ENCODE assay signal across 9 mouse cellular contexts in genomic region chr13:54749864-54750411, GRCm38 (mm10). TPM values are rescaled to one million over a fixed set of nuclear protein-coding genes. Genes with fewer than 3 reads are reported as not detected.
DNase-seq lines count a peak whose midpoint lies in the region; ATAC-seq and TF ChIP-seq lines count a peak whose summit lies in the region.
"Had no signal": no experiment of that assay in that cellular context is flagged by ENCODE, and none has a peak within 500 bp of the region (broad histone marks: within the 10 kb centered on the region; RNA-seq: fewer than 3 reads in every experiment).

Gprin1 (minus strand) TSS chr13:54749874.

- TF ChIP-seq POLR2A in bone marrow macrophage, adult 2 months (IDR thresholded peaks at IDR 0.05; ENCODE audit: borderline replicate concordance, low read depth, low read length): no peak

- no peak; the same call in 1 of the 2 replicates for ATAC-seq in heart, embryonic 15.5 days (replicated peaks; ENCODE audit: insufficient number of reproducible peaks, insufficient read depth, low FRiP score, low read depth)
- peak; percentile 80 for ATAC-seq in forebrain, embryonic 14.5 days
- ATAC-seq in limb, embryonic 13.5 days (ENCODE audit: low FRiP score, low read depth): no peak

- WGBS in heart, embryonic 15.5 days: 3% methylated on average over 29 of the region's 29 CpGs
- 1% methylated on average over 29 of the region's 29 CpGs for WGBS in forebrain, embryonic 14.5 days
- 3% methylated on average over 25 of the region's 29 CpGs for WGBS in limb, embryonic 13.5 days

- no peak within 1 kb of the TSS for H3K9ac ChIP-seq in heart, embryonic 15.5 days
- H3K9ac ChIP-seq in forebrain, embryonic 14.5 days (ENCODE audit: low read length): peak within 1 kb of the TSS; percentile 81
- H3K9ac ChIP-seq in limb, embryonic 13.5 days: no peak within 1 kb of the TSS

- peaks cover 10% of the 10 kb centered on the region for H3K4me1 ChIP-seq in heart, embryonic 15.5 days (replicated peaks)
- no peaks in the 10 kb centered on the region for H3K4me1 ChIP-seq in bone marrow macrophage, adult 2 months (ENCODE audit: control insufficient read depth, insufficient read depth, low read length)
- H3K4me1 ChIP-seq in forebrain, embryonic 14.5 days (ENCODE audit: control insufficient read depth, insufficient read depth, low read length): peaks cover 35% of the 10 kb centered on the region
- peaks cover 6% of the 10 kb centered on the region; the same call in 1 of the 2 replicates for H3K4me1 ChIP-seq in limb, embryonic 13.5 days

- TF ChIP-seq CTCF in bone marrow macrophage, adult 2 months (IDR thresholded peaks at IDR 0.05; ENCODE audit: low read depth, low read length): no peak

- H3K4me2 ChIP-seq in heart, embryonic 15.5 days: peak within 1 kb of the TSS; percentile 94
- H3K4me2 ChIP-seq in forebrain, embryonic 14.5 days (ENCODE audit: low read length): peak within 1 kb of the TSS; percentile 67
- peak within 1 kb of the TSS; percentile 90 for H3K4me2 ChIP-seq in limb, embryonic 13.5 days (replicated peaks)

- H3K27ac ChIP-seq in heart, embryonic 15.5 days: no peak within 1 kb of the TSS
- H3K27ac ChIP-seq in bone marrow macrophage, adult 2 months (ENCODE audit: insufficient read depth, low read depth, low read length): no peak within 1 kb of the TSS
- H3K27ac ChIP-seq in forebrain, embryonic 14.5 days (ENCODE audit: low read depth, low read length): peak within 1 kb of the TSS; percentile 90
- no peak within 1 kb of the TSS for H3K27ac ChIP-seq in limb, embryonic 13.5 days

- H3K36me3 ChIP-seq in heart, embryonic 15.5 days: no peaks in the 10 kb centered on the region
- H3K36me3 ChIP-seq in forebrain, embryonic 14.5 days (ENCODE audit: control insufficient read depth, insufficient read depth, low read length): 0 out of 2 replicates have a peak, but pooled peaks cover 4% of the 10 kb centered on the region
- no peaks in the 10 kb centered on the region for H3K36me3 ChIP-seq in limb, embryonic 13.5 days

- no peaks in the 10 kb centered on the region for H3K9me3 ChIP-seq in heart, embryonic 15.5 days (replicated peaks)
- H3K9me3 ChIP-seq in forebrain, embryonic 14.5 days (replicated peaks; ENCODE audit: control insufficient read depth, low read length): no peaks in the 10 kb centered on the region
- no peaks in the 10 kb centered on the region for H3K9me3 ChIP-seq in limb, embryonic 13.5 days

- peaks cover 87% of the 10 kb centered on the region for H3K27me3 ChIP-seq in heart, embryonic 15.5 days
- H3K27me3 ChIP-seq in forebrain, embryonic 14.5 days (replicated peaks; ENCODE audit: control insufficient read depth, insufficient read depth, low read length): 0 out of 2 replicates have a peak, but pooled peaks cover 6% of the 10 kb centered on the region
- H3K27me3 ChIP-seq in limb, embryonic 13.5 days: peaks cover 86% of the 10 kb centered on the region

- H3K4me3 ChIP-seq in heart, embryonic 15.5 days: peak within 1 kb of the TSS; percentile 55
- peak within 1 kb of the TSS; percentile 25; the same call in 1 of the 2 replicates for H3K4me3 ChIP-seq in bone marrow macrophage, adult 2 months (ENCODE audit: insufficient read depth, low read length)
- peak within 1 kb of the TSS; percentile 61 for H3K4me3 ChIP-seq in forebrain, embryonic 14.5 days (ENCODE audit: low read depth, low read length)
- H3K4me3 ChIP-seq in limb, embryonic 13.5 days: peak within 1 kb of the TSS; percentile 55

- DNase-seq in heart, adult 8-10 months (ENCODE audit: low spot score): no peak
- peak; percentile 72 for DNase-seq in forebrain, embryonic 14.5 days (ENCODE audit: low spot score)
- no peak for DNase-seq in thymus, postnatal 14 days
- no peak for DNase-seq in natural killer cell, adult 2 months (ENCODE audit: low spot score in 2 of 2)
- DNase-seq in lung, postnatal 36 days: no peak

RNA-seq across cellular contexts. Expression of gene Gprin1, which starts in this region (rescaled TPM):
- 0.05 and 0.32 TPM in 2 replicates for polyA plus RNA-seq in heart, embryonic 15.5 days (2015; fragmentation: Nextera tagmentation; extraction: Ambion mirVana)
- under 1 TPM in 1 of 4 experiments, not detected in 3; 0.16 TPM for total RNA-seq in heart, adult 8-10 months (2022)
- polyA plus RNA-seq in bone marrow macrophage, adult 2 months (2012; ENCODE audit: insufficient read depth, insufficient read length, missing spikeins): not detected in 2 replicates
- 16.8 and 17.4 TPM in 2 replicates for polyA plus RNA-seq in forebrain, embryonic 14.5 days (2014; fragmentation: Nextera tagmentation; extraction: Ambion mirVana)
- 0.15 and 0.20 TPM in 2 replicates for polyA plus RNA-seq in limb, embryonic 13.5 days (2015; fragmentation: Nextera tagmentation; extraction: Ambion mirVana)
- total RNA-seq: neutrophil, adult 5-6 weeks had no signal

Comparison
In these comparisons a context has a peak if more than half of its experiments do, and no peak if none do; other contexts are left out.
1. RNA of gene Gprin1 (polyA plus RNA-seq): 16.8 to 17.4 TPM in forebrain, embryonic 14.5 days; 0.15 to 0.20 TPM in limb, embryonic 13.5 days, 0.05 to 0.32 TPM in heart, embryonic 15.5 days and not detected in bone marrow macrophage, adult 2 months; every median in the first group is over 10 times any median in the second.
2. Peak in every context shown above with its lines, with median percentiles within 50 percentile points of each other: H3K4me2 ChIP-seq and H3K4me3 ChIP-seq.